Mouse (Mus musculus): Measurements from ENCODE around the gene Gramd4. TPM values are rescaled to one million over a fixed set of nuclear protein-coding genes. Genes with fewer than 3 reads are reported as not detected.

The Gramd4 gene
- total and polyA plus RNA-seq, 3 experiments, result 25.3 to 31.5 (median 27.6) TPM

DNA sequence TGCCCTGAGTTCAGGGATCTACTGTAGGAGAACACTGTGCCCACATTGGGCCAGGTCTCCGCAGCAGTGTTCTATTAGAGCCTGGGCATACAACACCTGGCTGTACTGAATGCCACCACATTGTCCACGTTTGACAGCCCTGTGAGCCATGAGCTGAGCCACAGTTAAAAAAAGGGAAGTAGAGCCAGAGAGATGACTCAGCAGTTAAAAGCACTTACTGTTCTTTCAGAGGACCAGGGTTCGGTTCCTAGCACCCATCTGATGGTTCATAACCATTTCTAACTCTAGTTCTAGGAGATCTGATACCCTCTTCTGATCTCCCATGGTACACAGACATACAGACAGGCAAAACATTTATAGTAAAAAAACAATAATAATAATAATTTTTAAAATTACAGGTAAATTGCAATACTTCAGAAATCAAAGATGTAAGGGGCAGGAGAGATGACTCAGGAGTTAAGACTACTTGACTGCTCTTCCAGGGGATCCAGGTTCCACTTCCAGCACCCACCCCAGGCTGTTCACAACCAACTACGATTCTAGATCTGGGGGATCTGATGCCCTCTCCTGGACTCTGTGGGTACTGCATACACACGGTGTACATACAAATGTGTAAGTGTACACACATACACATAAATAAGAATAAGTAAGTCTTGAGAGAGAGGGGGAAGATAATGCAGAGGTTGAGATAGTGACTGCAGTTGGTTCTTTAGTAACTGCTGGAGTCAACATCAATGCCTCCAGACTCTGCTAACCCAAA lies 38.6 kb upstream of the Gramd4 start:
- DNase-seq, result no peak
- Histone ChIP-seq H3K4me1 (ENCODE audit: control insufficient read depth, insufficient read depth, low read length) (no peaks in the 10 kb centered on the region), H3K79me2 (replicated peaks; ENCODE audit: control insufficient read depth, insufficient read depth, low read length) (no peaks in the 10 kb centered on the region), H3K27me3 (ENCODE audit: control insufficient read depth, insufficient read depth, low read length) (no peaks in the 10 kb centered on the region), H3K4me3 (no peak overlapping the region), H3K27ac (no peak overlapping the region), H3K9ac (ENCODE audit: low read depth, low read length) (no peak overlapping the region), H3K36me3 (ENCODE audit: control insufficient read depth, insufficient read depth, low read length) (no peaks in the 10 kb centered on the region)
- WGBS, result 93% methylated on average over 5 of the region's 5 CpGs
- intact Hi-C loops (cut with DNase I), result no loop called here
- TF ChIP-seq POLR2A (IDR thresholded peaks at IDR 0.05; ENCODE audit: insufficient read depth, low read depth, low read length), result no peak
- no peak for TF ChIP-seq EP300 (IDR thresholded peaks at IDR 0.05; ENCODE audit: insufficient read depth, low read depth, low read length)
- TF ChIP-seq CTCF (IDR thresholded peaks at IDR 0.05), result 0 out of 2 replicates have a peak, but pooled peaks have one; percentile 17

DNA sequence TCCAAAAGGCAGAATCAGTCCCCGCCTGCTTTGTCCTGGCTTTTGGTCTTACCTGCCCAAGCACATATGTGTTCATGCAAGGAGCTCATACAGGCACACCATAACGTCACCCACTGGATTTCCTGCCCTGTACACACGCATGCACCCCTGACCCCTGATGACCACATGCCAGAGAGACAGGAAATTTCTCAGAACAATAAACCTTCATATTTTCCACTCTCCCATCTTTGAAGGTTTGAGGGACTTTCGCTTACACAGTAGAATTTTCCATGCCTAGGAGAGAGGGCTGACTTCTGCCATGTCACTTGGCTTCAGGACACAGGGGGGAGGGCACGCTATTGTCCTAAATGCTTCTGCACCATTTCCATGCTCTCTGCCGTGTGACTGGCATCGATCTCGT lies 37.5 kb upstream of the Gramd4 start:
- no peaks in the 10 kb centered on the region for H3K4me1 ChIP-seq (ENCODE audit: control insufficient read depth, insufficient read depth, low read length)
- H3K9ac ChIP-seq (ENCODE audit: low read depth, low read length), result no peak overlapping the region
- DNase-seq, result no peak
- intact Hi-C loops (cut with DNase I), result no loop called here
- H3K4me3 ChIP-seq, result no peak overlapping the region
- H3K27ac ChIP-seq, result no peak overlapping the region
- TF ChIP-seq POLR2A (IDR thresholded peaks at IDR 0.05; ENCODE audit: insufficient read depth, low read depth, low read length), result no peak
- no peak for TF ChIP-seq CTCF (IDR thresholded peaks at IDR 0.05)
- no peak for TF ChIP-seq EP300 (IDR thresholded peaks at IDR 0.05; ENCODE audit: insufficient read depth, low read depth, low read length)
- WGBS, result 53% methylated on average over 8 of the region's 8 CpGs
- no peaks in the 10 kb centered on the region for H3K27me3 ChIP-seq (ENCODE audit: control insufficient read depth, insufficient read depth, low read length)
- no peaks in the 10 kb centered on the region for H3K79me2 ChIP-seq (replicated peaks; ENCODE audit: control insufficient read depth, insufficient read depth, low read length)
- H3K36me3 ChIP-seq (ENCODE audit: control insufficient read depth, insufficient read depth, low read length), result no peaks in the 10 kb centered on the region

DNA sequence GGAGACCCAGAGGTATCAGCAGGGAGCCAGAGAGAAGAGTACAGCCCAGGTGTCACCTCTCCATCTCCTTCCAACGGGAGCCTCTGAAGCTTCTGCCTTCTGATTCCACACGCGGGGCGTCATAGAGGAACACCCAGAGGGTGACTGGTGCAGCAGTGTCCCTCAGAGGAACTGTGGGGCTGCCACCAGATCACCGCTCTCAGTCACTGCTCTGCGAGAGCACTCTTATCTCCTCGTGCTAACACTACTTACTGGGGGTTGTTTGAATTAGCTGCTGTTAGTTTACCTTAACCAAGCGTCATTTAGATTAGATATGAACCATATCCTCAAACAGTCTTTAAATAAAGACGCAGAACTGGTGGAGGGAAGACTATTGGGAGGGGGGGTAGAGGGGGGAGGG lies 36.2 kb upstream of the Gramd4 start:
- no peaks in the 10 kb centered on the region for H3K79me2 ChIP-seq (replicated peaks; ENCODE audit: control insufficient read depth, insufficient read depth, low read length)
- intact Hi-C loops (cut with DNase I), result no loop called here
- H3K4me1 ChIP-seq (ENCODE audit: control insufficient read depth, insufficient read depth, low read length), result no peaks in the 10 kb centered on the region
- no peaks in the 10 kb centered on the region for H3K27me3 ChIP-seq (ENCODE audit: control insufficient read depth, insufficient read depth, low read length)
- 44% methylated on average over 9 of the region's 9 CpGs for WGBS
- DNase-seq, result no peak
- no peak for TF ChIP-seq CTCF (IDR thresholded peaks at IDR 0.05)
- no peak for TF ChIP-seq EP300 (IDR thresholded peaks at IDR 0.05; ENCODE audit: insufficient read depth, low read depth, low read length)
- no peak for TF ChIP-seq POLR2A (IDR thresholded peaks at IDR 0.05; ENCODE audit: insufficient read depth, low read depth, low read length)
- H3K4me3 ChIP-seq, result no peak overlapping the region
- no peak overlapping the region for H3K9ac ChIP-seq (ENCODE audit: low read depth, low read length)
- no peaks in the 10 kb centered on the region for H3K36me3 ChIP-seq (ENCODE audit: control insufficient read depth, insufficient read depth, low read length)
- H3K27ac ChIP-seq, result no peak overlapping the region

DNA sequence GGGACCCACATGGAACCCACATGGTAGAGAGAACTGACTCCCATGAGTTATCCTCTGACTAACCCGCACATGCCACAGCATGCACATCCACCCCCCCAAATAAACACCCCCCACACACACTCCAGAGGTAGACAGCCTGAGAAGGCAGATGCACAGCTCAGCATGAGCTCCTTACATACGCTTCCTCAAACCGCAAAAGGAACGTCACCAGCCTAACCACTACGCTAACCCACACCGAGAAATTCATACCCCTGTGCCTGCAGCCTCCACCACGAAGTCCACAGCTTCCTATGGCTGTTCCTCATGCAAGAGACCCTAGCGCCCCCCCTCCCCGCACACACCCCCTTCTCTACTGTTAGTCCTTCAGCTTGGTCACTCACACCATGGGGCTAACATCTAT lies 35.5 kb upstream of the Gramd4 start:
- no peaks in the 10 kb centered on the region for H3K36me3 ChIP-seq (ENCODE audit: control insufficient read depth, insufficient read depth, low read length)
- TF ChIP-seq POLR2A (IDR thresholded peaks at IDR 0.05; ENCODE audit: insufficient read depth, low read depth, low read length), result no peak
- no peak for TF ChIP-seq CTCF (IDR thresholded peaks at IDR 0.05)

DNA sequence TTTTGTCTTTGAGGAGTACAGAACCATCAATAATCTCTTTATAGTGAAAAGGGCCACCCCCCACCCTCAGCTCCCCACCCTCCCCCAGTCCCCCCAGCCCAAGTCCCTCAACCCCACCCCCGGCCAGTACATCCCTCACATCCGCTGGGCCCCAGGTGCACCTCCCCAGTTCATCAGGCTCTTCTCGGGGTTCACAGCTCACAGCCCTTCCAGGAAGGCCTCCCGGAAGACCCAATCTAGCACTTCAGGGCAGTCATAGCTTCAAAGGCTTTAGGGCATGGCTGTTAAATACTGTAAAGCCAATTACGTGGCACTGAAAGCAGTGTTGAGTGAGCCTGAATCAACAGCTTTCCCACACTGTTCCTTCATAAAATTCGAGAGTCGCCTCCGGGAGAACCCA lies 29.6 kb upstream of the Gramd4 start:
- no peak for DNase-seq
- Histone ChIP-seq H3K4me1 (ENCODE audit: control insufficient read depth, insufficient read depth, low read length) (no peaks in the 10 kb centered on the region), H3K27me3 (ENCODE audit: control insufficient read depth, insufficient read depth, low read length) (peaks cover 1% of the 10 kb centered on the region; the same call in 1 of the 2 replicates), H3K9ac (ENCODE audit: low read depth, low read length) (no peak overlapping the region), H3K4me3 (no peak overlapping the region), H3K27ac (no peak overlapping the region), H3K36me3 (ENCODE audit: control insufficient read depth, insufficient read depth, low read length) (no peaks in the 10 kb centered on the region), H3K79me2 (replicated peaks; ENCODE audit: control insufficient read depth, insufficient read depth, low read length) (no peaks in the 10 kb centered on the region)
- intact Hi-C loops (cut with DNase I), result no loop called here
- 70% methylated on average over 8 of the region's 8 CpGs for WGBS
- TF ChIP-seq CTCF (IDR thresholded peaks at IDR 0.05), result no peak
- TF ChIP-seq EP300 (IDR thresholded peaks at IDR 0.05; ENCODE audit: insufficient read depth, low read depth, low read length), result no peak
- no peak for TF ChIP-seq POLR2A (IDR thresholded peaks at IDR 0.05; ENCODE audit: insufficient read depth, low read depth, low read length)

More for the DNA sequence above, 35.5 kb upstream of the Gramd4 start:
- intact Hi-C loops (cut with DNase I), result no loop called here
- WGBS, result 77% methylated on average over 9 of the region's 9 CpGs
- no peaks in the 10 kb centered on the region for H3K27me3 ChIP-seq (ENCODE audit: control insufficient read depth, insufficient read depth, low read length)
- no peak for DNase-seq
- H3K79me2 ChIP-seq (replicated peaks; ENCODE audit: control insufficient read depth, insufficient read depth, low read length), result no peaks in the 10 kb centered on the region
- H3K27ac ChIP-seq, result no peak overlapping the region
- H3K4me1 ChIP-seq (ENCODE audit: control insufficient read depth, insufficient read depth, low read length), result no peaks in the 10 kb centered on the region
- no peak overlapping the region for H3K4me3 ChIP-seq
- no peak overlapping the region for H3K9ac ChIP-seq (ENCODE audit: low read depth, low read length)

DNA sequence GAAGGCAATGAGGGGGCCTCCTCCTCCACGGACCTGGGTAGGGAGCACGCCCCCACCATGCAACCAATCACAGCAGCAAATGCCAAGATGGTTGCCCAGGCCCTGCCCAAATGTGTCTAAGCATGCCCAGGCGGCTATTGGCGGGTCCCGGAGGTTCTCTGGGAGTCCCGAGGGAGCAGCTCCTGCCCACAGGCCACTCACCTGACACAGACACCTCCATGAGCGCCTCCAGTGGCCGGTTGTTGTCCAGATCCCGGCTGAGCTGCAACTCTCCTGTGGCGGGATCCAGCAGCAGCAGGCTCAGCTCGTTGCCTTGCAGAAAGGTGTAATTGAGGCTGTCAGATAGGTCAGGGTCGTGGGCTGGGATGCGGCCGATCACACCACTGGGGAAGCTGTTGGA lies 27.5 kb upstream of the Gramd4 start:
- H3K4me1 ChIP-seq (ENCODE audit: control insufficient read depth, insufficient read depth, low read length), result no peaks in the 10 kb centered on the region
- 84% methylated on average over 14 of the region's 14 CpGs for WGBS
- H3K9ac ChIP-seq (ENCODE audit: low read depth, low read length), result no peak overlapping the region

More for the DNA sequence above, 27.5 kb upstream of the Gramd4 start:
- Histone ChIP-seq H3K4me3 (no peak overlapping the region), H3K36me3 (ENCODE audit: control insufficient read depth, insufficient read depth, low read length) (no peaks in the 10 kb centered on the region), H3K27me3 (ENCODE audit: control insufficient read depth, insufficient read depth, low read length) (peaks cover 1% of the 10 kb centered on the region; the same call in 1 of the 2 replicates), H3K27ac (no peak overlapping the region), H3K79me2 (replicated peaks; ENCODE audit: control insufficient read depth, insufficient read depth, low read length) (no peaks in the 10 kb centered on the region)
- DNase-seq, result no peak
- TF ChIP-seq POLR2A (IDR thresholded peaks at IDR 0.05; ENCODE audit: insufficient read depth, low read depth, low read length) (no peak), EP300 (IDR thresholded peaks at IDR 0.05; ENCODE audit: insufficient read depth, low read depth, low read length) (no peak), CTCF (IDR thresholded peaks at IDR 0.05) (no peak)
- intact Hi-C loops (cut with DNase I), result loop anchor here (5.0 kb wide), 1 partner anchor 63 kb away; no protein-coding TSS in a partner anchor
